Comparison of ENCODE assay signal across 8 mouse cellular contexts in the genomic region with DNA sequence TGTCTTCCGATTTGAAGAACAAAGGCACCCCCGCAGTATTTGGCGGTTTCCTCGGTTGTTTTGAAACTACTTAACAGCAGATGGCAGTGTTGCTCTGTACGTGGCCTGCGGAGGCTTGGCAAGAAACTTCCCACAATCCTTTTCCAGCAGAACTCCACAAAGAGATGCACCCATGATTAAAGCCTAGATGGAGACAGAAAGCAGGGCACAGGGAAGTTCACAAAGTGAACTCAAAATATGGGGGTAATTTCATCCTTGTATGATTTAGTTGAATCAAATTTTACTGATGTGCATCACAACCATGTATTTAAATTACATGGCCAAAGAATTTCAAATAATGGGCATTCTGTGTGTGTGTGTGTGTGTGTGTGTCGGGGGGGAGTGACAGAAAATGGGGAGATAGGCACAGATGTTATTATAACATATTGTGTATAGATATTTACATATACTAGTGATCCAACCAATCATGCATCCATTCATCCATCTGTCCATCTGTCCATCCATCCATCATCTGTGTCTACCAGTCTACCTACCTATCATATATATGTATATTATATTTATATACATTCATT.
A peak's percentile ranks its signal among the peaks of the same experiment; 100 is the strongest.
DNase-seq lines count a peak whose midpoint lies in the region; ATAC-seq lines count a peak whose summit lies in the region.

No protein-coding gene starts in this region.

- H3K4me1 ChIP-seq in embryonic facial prominence, embryonic 13.5 days, result no peaks in the 10 kb centered on the region
- H3K4me1 ChIP-seq in heart, embryonic 13.5 days, result no peaks in the 10 kb centered on the region
- no peaks in the 10 kb centered on the region for H3K4me1 ChIP-seq in liver, embryonic 11.5 days (replicated peaks; ENCODE audit: control insufficient read depth, insufficient read depth, low read length)

- H3K27ac ChIP-seq in embryonic facial prominence, embryonic 13.5 days, result peak overlapping the region; percentile 68
- H3K27ac ChIP-seq in heart, embryonic 13.5 days (replicated peaks), result no peak overlapping the region
- H3K27ac ChIP-seq in liver, embryonic 11.5 days (ENCODE audit: low read depth, low read length), result no peak overlapping the region

- peak overlapping the region; percentile 80 for H3K4me2 ChIP-seq in embryonic facial prominence, embryonic 13.5 days
- H3K4me2 ChIP-seq in heart, embryonic 13.5 days, result peak overlapping the region; percentile 93
- H3K4me2 ChIP-seq in liver, embryonic 11.5 days, result peak overlapping the region; percentile 83

- WGBS in embryonic facial prominence, embryonic 13.5 days, result 14% methylated on average over 7 of the region's 7 CpGs
- WGBS in heart, embryonic 13.5 days, result 16% methylated on average over 7 of the region's 7 CpGs
- WGBS in liver, embryonic 11.5 days, result 13% methylated on average over 7 of the region's 7 CpGs

- ATAC-seq in embryonic facial prominence, embryonic 13.5 days (ENCODE audit: insufficient number of reproducible peaks, insufficient read depth, low FRiP score, low TSS enrichment, low read depth), result no peak
- ATAC-seq in heart, embryonic 13.5 days (ENCODE audit: extremely low read depth, insufficient number of reproducible peaks, low FRiP score, low TSS enrichment), result no peak
- ATAC-seq in liver, embryonic 11.5 days (replicated peaks; ENCODE audit: low FRiP score), result no peak

- H3K9ac ChIP-seq in embryonic facial prominence, embryonic 13.5 days, result peak overlapping the region; percentile 73
- peak overlapping the region; percentile 76 for H3K9ac ChIP-seq in heart, embryonic 13.5 days
- H3K9ac ChIP-seq in liver, embryonic 11.5 days (ENCODE audit: low read depth, low read length), result no peak overlapping the region

- H3K36me3 ChIP-seq in embryonic facial prominence, embryonic 13.5 days, result no peaks in the 10 kb centered on the region
- H3K36me3 ChIP-seq in heart, embryonic 13.5 days, result no peaks in the 10 kb centered on the region
- no peaks in the 10 kb centered on the region for H3K36me3 ChIP-seq in liver, embryonic 11.5 days (ENCODE audit: control insufficient read depth, insufficient read depth, low read length)

- DNase-seq in CD4-positive, CD25-positive, alpha-beta regulatory T cell, adult 2 months (ENCODE audit: low read depth, low spot score), result peak; percentile 35
- DNase-seq in adrenal gland, postnatal 36 days, result peak; percentile 16 to 49
- DNase-seq in kidney, postnatal 10 days, result peak; percentile 69
- DNase-seq in liver, embryonic 11.5 days (ENCODE audit: low spot score), result peak; percentile 47
- DNase-seq in naive thymus-derived CD4-positive, alpha-beta T cell, adult 2 months (ENCODE audit: low read depth), result peak; percentile 4
- peak; percentile 6 for DNase-seq in thymus, postnatal 14 days

- no peaks in the 10 kb centered on the region for H3K9me3 ChIP-seq in embryonic facial prominence, embryonic 13.5 days
- no peaks in the 10 kb centered on the region for H3K9me3 ChIP-seq in heart, embryonic 13.5 days
- no peaks in the 10 kb centered on the region for H3K9me3 ChIP-seq in liver, embryonic 11.5 days (ENCODE audit: control insufficient read depth, low read length)

- H3K27me3 ChIP-seq in embryonic facial prominence, embryonic 13.5 days, result peaks cover 20% of the 10 kb centered on the region
- peaks cover 5% of the 10 kb centered on the region for H3K27me3 ChIP-seq in heart, embryonic 13.5 days (replicated peaks)
- no peaks in the 10 kb centered on the region for H3K27me3 ChIP-seq in liver, embryonic 11.5 days (replicated peaks; ENCODE audit: control insufficient read depth, insufficient read depth, low read length)

- peak overlapping the region; percentile 48 for H3K4me3 ChIP-seq in embryonic facial prominence, embryonic 13.5 days
- H3K4me3 ChIP-seq in heart, embryonic 13.5 days, result peak overlapping the region; percentile 60
- H3K4me3 ChIP-seq in liver, embryonic 11.5 days (ENCODE audit: low read depth, low read length), result peak overlapping the region; percentile 45; the same call in 1 of the 2 replicates

Comparison
In these comparisons a context has a peak if more than half of its experiments do, and no peak if none do; other contexts are left out.
1. DNase-seq: peak in every context shown above with its lines; median percentile 69 in kidney, postnatal 10 days; 47 in liver, embryonic 11.5 days; 35 in CD4-positive, CD25-positive, alpha-beta regulatory T cell, adult 2 months; 32 in adrenal gland, postnatal 36 days; 6 in thymus, postnatal 14 days; 4 in naive thymus-derived CD4-positive, alpha-beta T cell, adult 2 months.